Mouse (Mus musculus) MEL (cell line): ENCODE measurements at regions not wholly inside any gene's neighbourhood (a gene's known extent, or its start where the extent isn't known, plus 50 kb on each side); places are given as distances from the start of the nearest gene placed in this dataset.

Source experiments
- CTCF ChIP-seq, 3 experiments: IDR thresholded peaks in 2 of 3; conservative IDR thresholded peaks in 1 of 3; 2 replicates each; pipeline ENCODE4 v1.5.1; 2011 to 2012; ENCODE audit warnings: low read length in 3 of 3, low read depth in 2 of 3, mild to moderate bottlenecking in 2 of 3, improper control_type of control experiment in 1 of 3, inconsistent platforms in 1 of 3, mixed read lengths in 1 of 3, moderate library complexity in 1 of 3; ENCODE audit not compliant: control insufficient read depth in 1 of 3, insufficient read depth in 1 of 3, poor library complexity in 1 of 3, severe bottlenecking in 1 of 3
- POLR2A ChIP-seq, 2 experiments: IDR thresholded peaks; 2 replicates each; pipeline ENCODE4 v1.6.1; 2011 to 2012; ENCODE audit warnings: low read length in 2 of 2, mild to moderate bottlenecking in 2 of 2, control low read depth in 1 of 2, improper control_type of control experiment in 1 of 2, low read depth in 1 of 2, moderate library complexity in 1 of 2; ENCODE audit not compliant: control insufficient read depth in 1 of 2, insufficient read depth in 1 of 2, poor library complexity in 1 of 2

GRCm38 (mm10) chr7:82109977-82110376 is 63.7 kb upstream of the Sh3gl3 start:
- TF ChIP-seq POLR2A (IDR thresholded peaks at IDR 0.05; ENCODE audit: control insufficient read depth in 1 of 2, insufficient read depth in 1 of 2, low read depth in 1 of 2, low read length in 2 of 2, poor library complexity in 1 of 2) = no peak
- no peak for TF ChIP-seq CTCF (IDR thresholded peaks at IDR 0.05 in 2 of 3, conservative IDR thresholded peaks at IDR 0.05 in 1 of 3; ENCODE audit: control insufficient read depth in 1 of 3, insufficient read depth in 1 of 3, low read depth in 2 of 3, low read length in 3 of 3, poor library complexity in 1 of 3, severe bottlenecking in 1 of 3)
